Mouse (Mus musculus): ENCODE data around the gene Insl6. TPM values are rescaled to one million over a fixed set of nuclear protein-coding genes. Genes with fewer than 3 reads are reported as not detected.

The Insl6 gene
- not detected for total RNA-seq (2021)
- long read RNA-seq, experiment 1 = 0 reads
- long read RNA-seq, experiment 2, partial matches to known transcripts = 0 of 1 reads
- long read RNA-seq, experiment 2, other reads (novel, unspliced or antisense) = 0 of 1 reads

GRCm38 (mm10) chr19:29325053-29325851 lies at the start of gene Insl6:
Gene Insl6, minus strand, starts transcription at chr19:29325356.
- DNase-seq = peak; percentile 36 to 64
- intact Hi-C loops (cut with DNase I) = no loop called here

GRCm38 (mm10) chr19:29374947-29375346 lies 49.8 kb upstream of the Insl6 start:
- DNase-seq = no peak
- intact Hi-C loops (cut with DNase I) = no loop called here

GRCm38 (mm10) chr19:29373438-29373837 lies 48.3 kb upstream of the Insl6 start:
- intact Hi-C loops (cut with DNase I) = no loop called here

GRCm38 (mm10) chr19:29372621-29373020 lies 47.5 kb upstream of the Insl6 start:
- DNase-seq = no peak
- intact Hi-C loops (cut with DNase I) = no loop called here

More at GRCm38 (mm10) chr19:29373438-29373837, 48.3 kb upstream of the Insl6 start:
- DNase-seq = no peak

- intact Hi-C loops (cut with DNase I) = no loop called here
- no peak for DNase-seq
Observed at GRCm38 (mm10) chr19:29372138-29372537, 47.0 kb upstream of the Insl6 start.

- DNase-seq = no peak
- intact Hi-C loops (cut with DNase I) = no loop called here
Observed at GRCm38 (mm10) chr19:29371284-29372081, 46.3 kb upstream of the Insl6 start.

GRCm38 (mm10) chr19:29370545-29371283 lies 45.6 kb upstream of the Insl6 start:
- intact Hi-C loops (cut with DNase I) = no loop called here
- no peak for DNase-seq

- DNase-seq = no peak
- intact Hi-C loops (cut with DNase I) = no loop called here
Observed at GRCm38 (mm10) chr19:29370112-29370511, 45.0 kb upstream of the Insl6 start.

- intact Hi-C loops (cut with DNase I) = loop anchor here (5.0 kb wide), 1 partner anchor 194 kb away; no protein-coding TSS in a partner anchor
- no peak for DNase-seq
Observed at GRCm38 (mm10) chr19:29368671-29369309, 43.6 kb upstream of the Insl6 start.

- intact Hi-C loops (cut with DNase I) = loop anchor here (5.0 kb wide), 1 partner anchor 194 kb away; no protein-coding TSS in a partner anchor
- DNase-seq = no peak
Observed at GRCm38 (mm10) chr19:29368041-29368440, 42.9 kb upstream of the Insl6 start.

GRCm38 (mm10) chr19:29366969-29367622 lies 41.9 kb upstream of the Insl6 start, which contains the start of the genes Plgrkt and Cd274:
Gene Plgrkt, minus strand, starts transcription at chr19:29367390.
Gene Cd274, plus strand, starts transcription at chr19:29367455.
- DNase-seq = peak; percentile 48 to 56
- intact Hi-C loops (cut with DNase I) = loop anchor here (5.0 kb wide), 1 partner anchor 195 kb away; no protein-coding TSS in a partner anchor

- DNase-seq = no peak
- intact Hi-C loops (cut with DNase I) = loop anchor here (5.0 kb wide), 1 partner anchor 196 kb away; no protein-coding TSS in a partner anchor
Observed at GRCm38 (mm10) chr19:29366226-29366968, 41.2 kb upstream of the Insl6 start.

- intact Hi-C loops (cut with DNase I) = loop anchor here (5.0 kb wide), 1 partner anchor 197 kb away; no protein-coding TSS in a partner anchor
- no peak for DNase-seq
Observed at GRCm38 (mm10) chr19:29365105-29365504, 39.9 kb upstream of the Insl6 start.

GRCm38 (mm10) chr19:29364076-29364475 lies 38.9 kb upstream of the Insl6 start:
- intact Hi-C loops (cut with DNase I) = no loop called here
- DNase-seq = no peak

- no peak for DNase-seq
- intact Hi-C loops (cut with DNase I) = no loop called here
Observed at GRCm38 (mm10) chr19:29363557-29363956, 38.4 kb upstream of the Insl6 start.

GRCm38 (mm10) chr19:29362173-29362930 lies 37.2 kb upstream of the Insl6 start:
- intact Hi-C loops (cut with DNase I) = no loop called here

GRCm38 (mm10) chr19:29361468-29362130 lies 36.4 kb upstream of the Insl6 start:
- DNase-seq = peak; percentile 77 to 89
- intact Hi-C loops (cut with DNase I) = no loop called here

More at GRCm38 (mm10) chr19:29362173-29362930, 37.2 kb upstream of the Insl6 start:
- no peak for DNase-seq
